Mouse (Mus musculus) lung, postnatal 25 days (tissue): Measurements from ENCODE around the gene Id2.

Experiments
- DNase-seq: peaks from one replicate; pipeline ENCODE4 v3.0.0; 2022; ENCODE audit warnings: low spot score

Gene Id2

DNA sequence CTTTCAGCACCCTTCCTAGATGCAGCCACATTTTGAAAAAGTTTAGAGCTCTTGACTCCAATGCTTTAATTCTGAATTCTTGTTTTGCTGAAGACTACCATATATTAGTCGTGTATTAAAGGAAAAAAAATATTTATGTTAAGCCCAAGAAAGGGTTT is at the start of gene Id2:
Gene Id2 (minus strand): TSS at position 89 of the 158 bp plus-strand sequence.
- no peak for DNase-seq

DNA sequence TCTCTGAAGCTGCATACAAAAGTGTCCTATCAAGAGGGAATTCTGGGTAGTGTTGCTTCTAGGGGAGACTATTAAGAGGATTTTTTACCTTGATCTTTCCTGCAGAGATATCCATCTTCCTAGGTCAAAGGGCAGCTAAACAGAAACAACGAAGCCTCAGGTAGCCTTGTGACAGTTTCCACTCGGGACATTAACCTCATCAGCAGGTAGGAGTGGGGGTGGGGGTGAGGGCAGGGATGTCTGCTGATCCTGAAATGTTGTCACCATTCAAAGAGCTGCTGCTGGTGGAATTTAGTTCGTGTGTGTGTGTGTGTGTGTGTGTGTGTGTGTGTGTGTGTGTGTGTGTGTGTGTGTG is 48.4 kb upstream of the Id2 start:
- no peak for DNase-seq

DNA sequence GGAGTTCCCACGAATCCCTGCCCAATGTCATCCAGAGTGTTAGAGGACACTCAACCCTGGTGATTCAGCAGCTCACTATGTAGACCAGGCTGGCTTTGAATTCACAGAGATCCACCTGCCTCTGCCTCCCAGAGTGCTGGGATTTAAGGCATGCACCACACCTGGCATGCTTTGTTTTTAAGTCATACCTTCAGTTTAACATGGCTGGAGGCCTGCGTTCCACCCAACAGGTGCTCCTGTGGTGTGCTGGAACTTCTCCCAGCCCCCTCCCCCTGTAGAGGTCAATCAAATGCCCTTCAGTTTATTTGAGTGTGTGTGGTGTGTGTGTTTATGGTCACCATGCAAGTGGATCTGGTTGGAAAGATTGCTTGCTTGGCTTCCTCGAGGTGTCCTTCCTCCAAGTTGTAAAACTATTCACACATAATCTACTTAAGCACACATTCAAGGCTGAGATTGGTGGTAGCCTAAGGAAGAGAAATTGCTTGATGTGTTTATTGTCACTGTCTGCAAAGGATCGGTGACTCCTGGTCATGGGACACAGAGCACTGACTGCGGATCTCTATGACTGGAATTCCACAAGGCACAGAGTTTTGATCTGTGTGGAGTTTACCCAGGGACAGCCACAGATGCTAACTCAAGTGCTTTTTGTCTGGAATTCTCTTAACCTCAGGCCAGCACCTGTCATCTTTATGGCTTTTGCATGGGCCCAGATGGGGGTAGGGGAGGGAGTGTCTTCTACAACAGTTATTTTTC is 47.8 kb upstream of the Id2 start:
- DNase-seq: no peak

DNA sequence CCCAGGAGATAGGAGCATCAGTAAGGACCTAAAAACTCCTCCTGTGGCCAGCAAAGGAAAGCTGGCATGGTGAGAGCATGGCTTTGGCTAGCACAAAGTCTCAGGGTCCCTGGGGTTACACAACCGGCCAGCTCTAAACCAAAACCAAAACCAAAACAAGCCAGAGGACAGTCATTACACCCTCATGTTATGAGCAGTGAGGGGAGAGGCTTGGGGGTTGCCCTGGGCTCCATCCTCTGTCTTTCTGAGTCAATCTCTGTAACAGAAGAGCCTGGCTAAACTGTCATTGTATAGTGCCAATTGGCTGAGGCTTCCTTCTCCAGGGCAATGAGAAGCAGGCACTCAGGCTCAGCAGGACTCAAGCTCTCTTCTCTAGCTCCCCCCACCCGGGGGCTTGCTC is 46.6 kb upstream of the Id2 start:
- no peak for DNase-seq

DNA sequence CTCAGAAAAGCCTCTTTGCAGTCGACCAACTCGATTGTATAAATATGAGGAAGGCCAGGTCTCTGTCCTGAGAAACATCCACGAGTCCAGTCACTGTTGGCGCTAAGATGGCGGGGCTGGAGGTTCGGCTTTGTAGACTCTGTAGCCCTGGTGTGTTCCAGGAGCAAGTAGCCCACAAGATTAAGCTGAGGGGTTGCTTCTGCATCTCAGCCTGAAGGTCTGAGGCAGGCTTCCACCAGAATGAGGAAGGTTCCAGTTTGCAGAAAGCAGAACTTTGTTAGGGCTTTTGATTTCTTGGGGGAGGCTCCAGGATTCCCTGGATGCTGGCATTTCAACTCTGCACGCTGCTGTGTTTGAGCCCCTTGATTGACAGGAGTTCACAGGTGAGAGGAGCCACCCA is 45.3 kb upstream of the Id2 start:
- DNase-seq: peak; percentile 6

DNA sequence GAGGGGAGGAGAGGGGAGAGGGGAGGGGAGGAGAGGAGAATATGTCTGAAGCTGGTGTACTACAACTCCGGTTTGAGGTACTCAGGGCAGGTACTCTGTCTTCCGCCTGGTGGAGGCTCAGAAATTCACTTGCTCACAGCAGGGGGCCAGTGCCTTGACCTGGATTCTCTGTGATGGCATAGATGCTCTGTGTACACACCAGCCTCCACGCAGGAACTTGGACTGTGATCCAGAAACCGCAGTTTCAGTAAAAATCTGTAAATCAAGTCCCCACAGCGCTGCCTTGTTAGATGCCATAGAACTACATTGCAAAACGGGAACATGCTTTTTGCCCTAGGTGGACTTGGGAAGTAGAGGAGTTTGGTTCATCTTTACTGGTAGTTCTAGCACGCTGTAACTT is 44.4 kb upstream of the Id2 start:
- DNase-seq: no peak

DNA sequence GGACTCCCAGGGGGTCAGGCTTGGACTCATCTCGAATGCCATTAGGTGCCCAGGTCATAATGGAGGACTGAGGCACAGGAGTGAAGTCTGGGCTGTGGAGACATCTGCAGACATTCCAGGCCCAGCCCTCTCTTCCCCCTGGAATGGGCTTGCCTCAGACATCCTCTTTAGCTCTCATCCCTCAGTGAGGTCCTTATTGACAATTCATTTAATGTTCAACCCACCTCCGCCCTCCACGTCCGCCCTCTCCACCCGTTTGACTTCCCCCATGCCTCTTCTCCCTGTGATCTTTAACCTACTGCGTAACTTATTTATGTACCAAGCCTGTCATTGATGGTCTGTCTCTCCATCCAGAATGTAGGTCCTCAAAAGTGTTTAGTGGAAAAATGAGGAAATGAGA is 43.2 kb upstream of the Id2 start:
- no peak for DNase-seq

DNA sequence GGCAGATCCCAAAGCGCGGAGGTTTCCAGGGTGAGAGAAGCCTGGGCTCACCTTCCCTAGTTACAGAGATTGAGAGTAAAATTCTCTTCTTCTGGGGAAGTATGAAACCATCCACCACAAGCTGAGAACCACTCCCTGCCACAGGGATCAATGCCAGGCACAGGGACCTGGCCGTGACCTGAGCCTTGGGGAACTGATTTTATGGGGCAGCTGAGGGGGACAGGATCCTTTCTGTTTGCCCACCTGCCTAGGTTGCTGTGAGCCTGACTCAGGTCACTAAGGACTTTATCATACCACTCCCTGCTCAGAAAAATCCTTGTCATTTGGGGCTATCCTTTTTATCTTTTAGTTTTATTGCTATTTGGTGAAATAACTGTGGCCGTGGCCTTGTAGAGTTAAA is 41.7 kb upstream of the Id2 start:
- no peak for DNase-seq

DNA sequence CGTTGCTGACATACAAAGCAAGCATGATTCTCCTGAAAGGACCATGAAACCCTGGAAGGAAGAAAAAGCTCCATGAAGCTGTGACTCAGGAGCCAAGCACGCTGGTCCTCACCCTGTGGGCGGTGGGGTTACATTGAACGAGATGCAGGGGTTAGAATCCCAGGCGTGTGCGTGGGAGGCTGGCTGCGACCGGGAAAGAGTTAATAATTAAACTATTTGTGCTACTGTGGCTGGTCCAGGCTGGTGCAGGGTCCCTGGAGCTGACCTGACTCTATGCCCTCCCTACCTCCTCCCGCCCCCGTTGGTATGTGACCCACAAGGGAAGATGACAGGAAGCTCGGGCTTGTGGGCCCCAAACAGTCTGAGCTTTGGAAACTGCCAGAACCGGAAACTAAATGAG is 35.1 kb upstream of the Id2 start:
- no peak for DNase-seq

DNA sequence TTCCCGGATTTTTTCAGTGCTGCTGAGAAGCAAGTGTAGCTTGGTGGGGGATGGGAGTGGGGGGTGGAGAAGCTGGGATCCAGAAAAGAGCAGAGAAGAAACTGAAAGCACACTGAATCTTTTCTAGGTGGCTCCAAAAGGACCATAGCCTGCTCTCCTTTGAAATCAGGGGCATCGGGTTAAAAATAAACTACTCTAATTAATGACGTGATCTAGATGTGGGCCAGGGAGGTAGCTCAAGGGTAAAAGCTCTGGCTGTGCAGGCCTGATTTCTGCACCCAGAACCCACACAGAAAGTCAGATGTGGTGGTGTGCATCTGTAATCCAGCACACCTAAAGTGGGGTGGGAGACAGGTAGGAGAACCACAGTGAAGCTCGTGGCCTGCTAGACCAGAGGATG is 30.7 kb upstream of the Id2 start:
- DNase-seq: no peak

DNA sequence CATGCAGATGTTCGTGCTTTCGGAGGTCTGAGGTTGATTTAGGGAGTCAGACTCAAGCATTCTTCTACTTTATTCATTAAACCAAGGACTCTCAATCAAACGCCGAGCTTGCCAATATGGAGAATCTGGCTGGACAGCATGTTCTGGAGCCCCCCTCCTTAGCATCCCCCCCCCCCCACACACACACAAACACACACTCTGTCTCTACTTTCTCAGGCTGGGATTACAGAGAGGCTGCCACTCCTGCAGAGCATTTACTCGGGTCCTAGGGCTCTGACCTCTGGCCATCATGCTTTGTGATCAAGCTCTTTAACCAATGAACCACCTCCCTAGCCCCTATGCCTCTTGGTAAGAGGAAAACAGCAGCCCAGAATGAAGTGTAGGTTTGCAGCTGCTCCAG is 29.3 kb upstream of the Id2 start:
- no peak for DNase-seq

DNA sequence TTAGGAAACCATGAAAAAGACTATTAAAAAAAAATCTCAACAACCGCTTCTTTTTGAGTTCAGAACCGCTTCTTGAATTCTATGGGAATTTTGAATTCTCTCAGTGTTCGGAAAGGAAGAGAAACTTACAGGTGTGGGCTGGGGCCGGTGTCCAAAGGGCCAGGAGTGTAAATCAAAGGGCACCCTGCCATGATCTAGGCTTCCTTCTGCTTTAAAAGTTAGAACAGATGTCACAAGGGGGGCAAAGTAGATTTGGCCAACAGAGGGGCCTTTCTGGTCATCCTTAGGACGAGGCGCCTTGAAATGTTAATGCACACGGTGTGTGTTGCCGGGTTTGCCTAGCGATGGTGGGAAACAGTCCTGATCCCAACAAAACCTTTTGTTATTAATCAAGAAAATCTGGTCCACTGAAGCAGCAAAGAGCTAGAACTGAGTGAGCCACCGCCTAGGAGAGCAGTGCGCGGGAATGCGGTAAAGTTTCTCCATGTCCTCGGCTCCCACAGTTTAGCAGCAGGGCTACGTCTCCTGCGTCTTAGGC is 28.4 kb upstream of the Id2 start:
- no peak for DNase-seq

DNA sequence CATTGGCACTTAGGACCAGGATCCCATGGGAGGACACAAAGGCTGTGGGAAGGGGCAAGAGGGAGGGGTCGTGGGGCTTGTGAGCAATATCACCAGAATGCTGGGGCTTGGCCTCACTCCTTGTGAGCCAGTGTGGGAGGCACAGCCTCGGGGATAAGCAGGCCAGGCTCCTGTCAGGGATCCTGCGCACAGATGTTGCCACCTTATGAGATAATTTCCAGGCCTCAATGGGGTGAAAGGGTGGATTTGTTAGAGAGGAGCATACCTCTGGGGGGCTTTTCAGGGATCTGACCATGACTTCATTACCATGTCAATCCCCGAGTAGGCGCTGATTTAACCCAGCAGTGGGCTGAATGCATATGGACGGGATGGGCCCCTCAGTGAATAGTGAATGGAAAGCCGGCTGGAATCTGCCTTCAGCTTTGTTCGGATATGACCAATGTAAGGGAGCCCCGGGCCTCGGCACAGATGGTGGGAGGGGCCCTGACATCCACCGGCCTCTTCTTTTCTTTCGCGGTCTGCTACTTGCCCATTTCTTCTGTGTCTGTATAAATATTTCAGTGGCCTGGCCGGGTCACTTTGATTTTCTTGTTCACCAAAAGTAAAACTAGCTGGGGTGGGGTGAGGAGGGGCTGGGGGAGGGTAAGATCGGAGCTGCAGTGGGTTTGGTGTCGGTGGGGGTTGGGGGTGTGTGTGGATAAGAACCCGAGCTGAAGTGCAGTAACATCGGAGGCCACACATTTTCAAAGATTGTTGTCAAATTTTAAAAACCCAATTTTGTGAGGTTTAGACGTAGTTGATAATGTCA is 27.7 kb upstream of the Id2 start:
- no peak for DNase-seq

DNA sequence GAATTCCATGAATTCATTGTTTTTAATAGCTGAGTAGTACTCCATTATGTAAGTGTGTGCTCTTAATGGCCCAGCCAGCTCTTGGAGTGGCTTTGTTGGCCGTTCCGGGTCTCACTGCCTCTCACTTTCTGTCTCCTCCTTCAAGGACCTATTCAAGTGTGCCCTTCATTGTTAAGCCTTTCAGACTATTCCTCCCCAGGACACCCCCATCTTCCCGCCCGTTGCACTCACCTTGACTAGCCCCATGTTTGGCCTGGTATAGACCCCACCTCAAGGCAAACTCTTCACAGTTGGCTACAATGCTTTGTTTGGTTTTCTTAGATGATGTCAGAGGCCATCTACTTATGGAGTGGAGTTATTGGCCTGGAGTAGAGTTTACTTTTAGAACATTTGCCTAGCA is 23.8 kb upstream of the Id2 start:
- DNase-seq: no peak

DNA sequence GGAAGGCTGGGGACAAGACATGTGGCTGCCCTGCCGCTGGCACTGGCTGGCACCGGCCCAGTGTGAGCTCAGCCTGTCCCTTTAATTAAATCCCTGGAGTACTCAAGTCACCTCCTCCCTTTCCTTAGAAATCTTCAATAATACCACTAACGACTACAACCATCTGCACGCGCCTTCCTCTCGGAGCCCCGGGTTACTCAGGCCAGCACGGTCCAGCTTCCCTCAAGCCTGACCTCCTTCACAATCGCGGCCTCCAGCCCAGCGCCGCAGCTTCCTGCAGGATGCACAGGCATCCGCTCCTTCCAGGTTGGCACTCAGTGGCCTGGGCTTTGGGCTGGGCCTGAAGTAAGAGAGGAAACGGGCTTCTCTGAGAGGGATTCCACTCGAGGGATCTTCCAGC is 22.3 kb upstream of the Id2 start:
- peak; percentile 71 for DNase-seq

DNA sequence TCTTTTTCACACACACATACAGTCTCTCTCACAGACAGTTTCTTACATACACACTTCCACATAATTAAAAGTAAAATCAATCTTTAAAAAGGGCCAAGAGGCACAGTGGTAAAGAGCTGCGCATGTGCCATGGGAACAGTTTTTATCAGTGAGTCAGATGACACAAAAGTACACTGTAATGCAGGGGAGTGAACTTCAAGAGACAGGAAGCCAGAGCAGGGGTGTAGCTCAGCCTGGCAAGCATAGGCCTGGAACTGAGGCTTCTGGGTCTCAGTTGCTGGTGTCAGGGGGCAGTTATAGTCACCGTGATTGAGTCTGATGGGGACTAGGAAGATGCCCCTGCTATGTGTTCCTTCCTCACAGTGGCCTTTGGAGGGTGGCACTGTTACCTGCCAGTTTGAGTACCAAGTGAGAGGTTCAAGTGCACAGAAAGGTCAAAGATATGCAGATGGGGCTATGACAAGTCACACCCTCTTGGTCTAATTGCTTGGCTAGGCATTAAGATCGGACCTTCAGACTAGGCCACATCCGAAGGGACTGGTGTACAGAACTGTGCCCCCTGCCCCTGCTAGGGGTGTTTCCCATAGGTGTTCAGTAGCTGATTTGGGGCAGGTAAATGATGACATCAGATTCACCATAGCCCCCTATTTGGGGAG is 21.0 kb upstream of the Id2 start:
- no peak for DNase-seq

DNA sequence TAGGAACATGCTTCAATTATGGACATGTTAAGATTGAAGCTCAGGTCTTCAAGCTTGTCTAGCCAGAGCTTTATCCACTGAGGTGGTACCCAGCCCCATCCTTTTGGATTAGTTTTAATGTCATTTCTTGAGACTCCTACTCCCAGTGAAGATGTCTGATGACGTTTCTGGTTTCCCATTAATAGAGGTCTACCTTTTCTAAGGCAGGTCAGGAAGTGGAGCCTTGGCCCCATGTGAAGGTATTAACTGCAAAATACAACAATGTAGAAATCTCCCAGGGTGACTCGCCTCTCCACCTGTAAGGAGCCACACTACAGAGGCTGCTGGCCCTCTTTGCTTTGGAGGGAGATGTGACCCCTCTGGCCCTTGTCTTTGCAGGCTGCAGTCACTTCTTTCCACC is 19.2 kb upstream of the Id2 start:
- no peak for DNase-seq

DNA sequence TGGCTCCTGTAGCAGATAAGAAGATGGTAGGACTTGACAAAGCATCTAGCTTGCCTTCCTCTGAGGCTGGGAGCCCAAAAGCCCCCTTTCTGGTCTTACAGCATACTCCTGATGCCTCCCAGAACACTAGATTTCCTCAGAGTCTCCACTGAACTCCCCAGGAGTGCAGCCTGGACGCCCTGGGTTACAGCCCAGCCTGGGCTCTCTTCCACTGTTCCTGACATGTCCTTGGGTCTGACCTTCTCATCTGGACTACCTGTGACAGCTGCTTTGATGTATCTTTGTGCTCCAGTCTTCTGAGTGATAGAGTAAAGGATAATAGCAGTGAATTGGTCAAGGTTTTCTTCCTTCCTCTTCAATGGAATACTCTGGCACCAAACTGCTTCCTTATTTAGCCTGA is 17.5 kb upstream of the Id2 start:
- DNase-seq: no peak

DNA sequence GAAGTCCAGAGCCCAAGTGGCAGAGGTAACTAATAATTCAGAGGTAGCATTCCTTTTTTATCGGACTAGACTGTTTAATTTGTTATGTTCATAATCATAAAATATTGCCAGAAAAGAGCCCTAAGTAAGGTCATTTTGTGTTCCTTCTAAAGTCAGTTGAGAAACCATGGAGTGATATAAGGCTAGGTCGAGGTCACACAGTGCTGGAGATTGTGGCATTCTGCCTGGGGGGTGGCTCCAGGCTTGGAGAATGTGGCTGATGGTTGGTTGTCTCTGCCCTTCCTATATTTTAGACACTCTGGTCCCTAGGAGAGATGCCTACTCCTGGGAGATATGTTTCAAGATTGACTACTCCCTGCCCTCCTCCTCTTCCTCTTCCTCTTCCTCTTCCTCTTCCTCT is 16.4 kb upstream of the Id2 start:
- no peak for DNase-seq

DNA sequence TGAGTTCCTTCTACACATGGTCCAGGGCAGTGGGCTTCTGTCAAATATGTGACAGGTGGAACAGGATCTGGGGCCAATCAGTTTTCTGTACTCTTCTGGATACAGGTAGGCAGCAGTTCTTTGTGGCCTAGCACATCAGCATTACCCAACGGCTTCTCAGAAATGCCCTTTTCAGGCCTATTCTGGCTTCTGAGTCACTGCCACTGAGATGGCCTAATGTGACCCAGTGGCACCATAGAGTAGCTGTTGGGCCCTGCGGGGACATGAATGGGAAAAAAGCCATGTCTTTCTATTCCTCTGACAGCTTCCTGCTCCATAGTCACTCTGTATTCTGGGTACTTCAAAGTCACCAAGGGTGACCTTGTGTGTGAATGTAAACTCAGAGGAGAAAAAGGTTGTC is 15.9 kb upstream of the Id2 start:
- no peak for DNase-seq

DNA sequence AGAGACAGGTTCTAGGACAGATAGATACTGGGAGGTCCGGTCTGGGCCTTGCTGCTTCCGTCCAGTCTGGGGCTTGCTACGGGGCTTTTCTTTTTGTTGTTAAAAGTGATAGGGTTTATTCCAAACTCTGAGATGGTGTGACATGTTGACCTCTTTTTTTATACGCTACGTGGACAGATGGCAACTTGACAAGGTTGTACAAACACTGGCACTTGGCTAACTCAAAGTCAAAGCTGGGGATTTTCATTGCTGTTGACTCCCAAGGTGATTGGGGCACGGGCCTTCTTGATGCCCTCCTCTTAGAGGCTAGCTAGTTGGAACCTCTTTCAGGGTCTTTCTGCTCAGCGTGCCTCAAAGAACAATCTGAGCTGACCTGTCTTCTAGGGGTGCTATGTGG is 13.7 kb upstream of the Id2 start:
- DNase-seq: no peak

DNA sequence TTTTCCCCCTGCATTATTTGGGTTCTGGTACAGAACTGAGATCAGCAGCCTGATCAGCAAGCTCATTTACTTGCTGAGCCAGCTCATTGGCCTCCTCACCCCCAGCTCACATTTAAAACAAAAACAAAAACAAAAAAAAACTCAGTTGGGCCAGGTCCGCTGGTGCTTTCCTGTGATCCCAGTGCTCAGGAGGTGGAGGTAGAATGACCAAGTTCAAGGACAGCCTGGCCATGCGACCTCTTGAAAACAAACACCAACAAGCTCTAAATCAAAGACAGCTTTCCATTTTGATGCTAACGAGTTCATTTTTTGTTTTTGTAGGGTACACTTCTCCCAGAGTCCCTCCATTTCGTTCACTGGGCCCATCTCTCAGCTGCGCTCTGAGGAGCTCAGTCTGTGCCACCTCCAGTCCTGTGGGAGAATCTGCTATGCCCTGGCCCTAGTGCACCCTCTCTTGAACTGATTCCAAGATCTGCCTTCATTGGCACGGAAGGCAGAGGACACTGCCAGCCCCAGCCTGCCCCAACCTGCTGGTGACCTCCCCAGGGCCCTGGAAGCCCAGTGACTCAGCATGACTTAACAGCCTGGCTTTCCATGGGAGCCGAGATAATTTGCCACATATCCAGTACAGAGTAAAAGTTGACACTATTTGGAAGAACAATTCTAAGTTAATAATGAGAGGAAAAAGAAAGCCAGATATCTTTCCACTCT is 13.2 kb upstream of the Id2 start:
- DNase-seq: no peak

DNA sequence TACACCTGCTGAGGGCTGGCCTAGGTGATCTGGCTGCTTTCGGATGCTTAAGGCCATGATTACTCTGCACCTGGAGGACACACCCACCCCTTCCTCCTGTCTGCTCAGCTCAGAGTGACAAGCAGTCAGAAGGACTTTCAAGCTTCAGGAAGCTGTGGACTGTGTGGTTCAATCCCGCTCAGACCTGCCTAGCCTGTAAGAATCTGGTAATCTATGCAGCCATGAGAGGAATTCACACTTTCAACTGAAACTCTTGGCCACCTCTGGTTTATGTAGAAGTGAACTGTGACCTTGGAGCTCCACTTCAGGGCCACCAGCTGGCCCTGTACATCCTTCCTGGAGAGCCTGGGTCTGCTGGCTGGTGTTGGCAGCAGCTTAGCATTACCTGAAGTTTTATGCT is 11.9 kb upstream of the Id2 start:
- no peak for DNase-seq
